Mouse (Mus musculus): ENCODE measurements at regions not wholly inside any gene's neighbourhood (a gene's known extent, or its start where the extent isn't known, plus 50 kb on each side); places are given as distances from the start of the nearest gene placed in this dataset.

DNA sequence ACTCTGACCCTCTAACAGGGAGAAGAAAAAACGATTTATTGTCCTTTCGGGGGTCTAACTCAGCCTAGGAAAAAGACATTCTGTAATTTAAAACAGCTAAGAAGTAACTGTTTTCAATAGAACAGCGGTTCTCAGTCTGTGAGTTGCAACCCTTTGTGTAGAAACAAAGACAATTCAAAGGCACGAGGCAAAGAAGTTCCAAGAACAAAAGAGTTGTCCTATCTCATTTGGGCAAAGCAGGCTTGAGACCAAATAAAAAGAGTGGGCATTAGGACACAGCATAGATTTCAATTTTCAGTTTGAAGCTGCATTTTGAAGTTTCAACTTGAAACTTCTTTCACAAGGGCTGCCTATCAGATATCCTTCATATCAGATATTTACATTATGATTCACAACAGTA lies 53.1 kb upstream of the Aldh1a3 start:
- H3K27me3 ChIP-seq (replicated peaks) = no peaks in the 10 kb centered on the region
- no peak overlapping the region for H3K27ac ChIP-seq
- no peak overlapping the region for H3K4me3 ChIP-seq
- no peak overlapping the region for H3K9ac ChIP-seq
- H3K4me2 ChIP-seq = no peak overlapping the region
- H3K4me1 ChIP-seq = no peaks in the 10 kb centered on the region
- WGBS = 8% methylated on average over 4 of the region's 4 CpGs
- no peak for ATAC-seq (replicated peaks)
- no peaks in the 10 kb centered on the region for H3K9me3 ChIP-seq
- no peaks in the 10 kb centered on the region for H3K36me3 ChIP-seq (replicated peaks)

DNA sequence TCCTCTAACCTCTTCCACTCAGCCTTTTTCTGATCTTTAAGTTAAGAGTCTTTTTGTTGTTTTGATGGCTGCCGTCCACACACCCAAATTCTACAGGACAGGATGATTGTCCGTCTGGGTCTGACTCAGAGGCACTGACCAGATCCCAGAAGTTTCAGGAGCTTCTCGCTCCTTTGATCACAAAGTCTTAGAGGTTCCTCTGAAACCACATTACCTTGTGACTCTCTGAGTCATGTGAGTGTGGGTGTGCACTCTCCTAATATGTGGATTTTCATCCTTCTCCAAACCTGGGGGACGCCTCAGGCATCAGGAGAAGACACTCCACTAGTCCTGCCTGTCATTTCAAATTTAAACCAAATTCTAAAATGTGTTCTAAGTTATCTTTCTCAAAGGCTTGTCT lies 52.0 kb upstream of the Aldh1a3 start:
- WGBS = 92% methylated on average over 4 of the region's 4 CpGs
- ATAC-seq (replicated peaks) = no peak
- no peak overlapping the region for H3K4me3 ChIP-seq
- no peaks in the 10 kb centered on the region for H3K27me3 ChIP-seq (replicated peaks)
- H3K4me2 ChIP-seq = no peak overlapping the region
- no peaks in the 10 kb centered on the region for H3K4me1 ChIP-seq
- no peaks in the 10 kb centered on the region for H3K36me3 ChIP-seq (replicated peaks)
- no peaks in the 10 kb centered on the region for H3K9me3 ChIP-seq
- H3K9ac ChIP-seq = no peak overlapping the region
- H3K27ac ChIP-seq = no peak overlapping the region

GRCm38 (mm10) chr7:66478106-66478505 lies 50.8 kb upstream of the Aldh1a3 start:
- Histone ChIP-seq H3K27ac (no peak overlapping the region), H3K4me1 (no peaks in the 10 kb centered on the region), H3K36me3 (replicated peaks) (no peaks in the 10 kb centered on the region), H3K9ac (no peak overlapping the region), H3K4me3 (no peak overlapping the region), H3K27me3 (replicated peaks) (no peaks in the 10 kb centered on the region), H3K9me3 (no peaks in the 10 kb centered on the region), H3K4me2 (no peak overlapping the region)
- WGBS = 77% methylated on average over 7 of the region's 7 CpGs
- ATAC-seq (replicated peaks) = no peak

- H3K9me3 ChIP-seq = no peaks in the 10 kb centered on the region
- H3K9ac ChIP-seq = no peak overlapping the region
- H3K36me3 ChIP-seq (replicated peaks) = no peaks in the 10 kb centered on the region
- H3K4me3 ChIP-seq = no peak overlapping the region
- no peak for ATAC-seq (replicated peaks)
- H3K27me3 ChIP-seq (replicated peaks) = no peaks in the 10 kb centered on the region
- no peak overlapping the region for H3K27ac ChIP-seq
- H3K4me2 ChIP-seq = no peak overlapping the region
- no peaks in the 10 kb centered on the region for H3K4me1 ChIP-seq
- WGBS = 82% methylated on average over 5 of the region's 5 CpGs
These were observed 50.2 kb upstream of the Aldh1a3 start for GRCm38 (mm10) chr7:66477475-66477874.
